Mouse (Mus musculus) gastrocnemius, postnatal 36 days (tissue): ENCODE data around the gene Zscan12. TPM values are rescaled to one million over a fixed set of nuclear protein-coding genes. Genes with fewer than 3 reads are reported as not detected.

Experiments used
- DNase-seq, 2 experiments: peaks; one replicate each; pipeline ENCODE4 v3.0.0; 2022
- intact Hi-C: fragments of 180-260 bp; cut with DNase I; formaldehyde crosslinking; loops from one replicate; pipeline ENCODE4 v1.15.1; 2025
- microRNA-seq, 2 experiments: library from miRNA; unstranded; fragments of <30 nt; microRNA quantifications; one replicate each; pipeline ENCODE4 v1.2.0; 2021
- total RNA-seq, 2 experiments: library from RNA; stranded (reverse); gene quantifications; 2 replicates each; pipeline ENCODE4 v1.2.3; 2021

The Zscan12 gene
- total RNA-seq, 2 experiments from 2014 or later: 4.7 to 6.7 TPM

DNA sequence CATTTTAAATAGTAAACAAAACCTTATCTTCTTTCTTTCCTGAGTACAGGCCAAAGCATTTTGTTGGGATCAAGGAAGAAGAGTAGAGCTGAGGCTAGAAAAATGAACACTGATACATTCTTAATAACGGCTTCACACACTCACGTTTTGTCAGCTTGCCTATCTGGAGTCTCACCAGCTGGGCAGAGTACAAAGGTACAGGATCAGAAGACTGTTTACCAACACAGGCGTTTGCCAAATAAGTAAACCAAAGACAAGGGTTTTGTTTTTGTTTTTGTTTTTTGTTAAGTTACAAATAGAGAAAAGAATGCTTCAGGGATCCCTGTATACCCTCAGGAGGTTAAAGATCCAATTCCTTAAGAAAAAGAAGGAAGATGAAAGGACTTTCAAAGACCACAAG lies 38.5 kb downstream of the Zscan12 start:
- intact Hi-C loops: loop anchor here (5.0 to 10.0 kb wide), 3 partner anchors 51 to 131 kb away; partner anchors contain the start of genes Gm11273, Zkscan8 and Zscan26
- DNase-seq: no peak

DNA sequence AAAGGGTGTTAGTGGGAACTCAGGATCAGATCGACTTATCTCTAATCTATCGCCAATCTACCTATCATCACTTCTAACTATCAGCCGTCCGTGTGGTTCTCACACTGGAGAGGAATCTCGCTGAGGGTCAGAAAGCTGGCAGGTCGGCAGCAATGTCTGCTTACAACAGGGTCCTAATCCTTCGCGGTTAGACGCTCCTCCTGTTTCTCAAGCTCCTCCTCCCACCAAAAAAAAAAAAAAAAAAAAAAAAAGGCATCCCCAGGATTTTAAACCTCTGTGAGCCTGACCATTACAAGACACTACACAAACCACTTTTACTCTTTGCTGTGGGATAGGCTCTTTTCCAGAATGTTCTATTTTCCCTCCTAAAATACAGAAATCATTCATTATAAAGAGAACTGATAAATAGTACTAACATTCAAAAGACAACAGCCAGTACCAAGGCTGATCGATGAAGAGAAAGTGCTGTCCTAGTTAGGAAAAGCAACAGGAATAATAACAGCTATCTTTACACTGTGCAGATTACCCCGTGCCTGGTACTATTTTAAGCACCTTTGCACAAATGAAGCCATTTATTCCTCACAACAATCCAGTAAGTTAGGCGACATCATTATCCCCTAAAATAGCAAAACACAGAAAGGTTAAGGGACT lies 39.1 kb downstream of the Zscan12 start:
- intact Hi-C loops: loop anchor here (5.0 to 10.0 kb wide), 3 partner anchors 51 to 131 kb away; partner anchors contain the start of genes Gm11273, Zkscan8 and Zscan26
- DNase-seq: no peak

DNA sequence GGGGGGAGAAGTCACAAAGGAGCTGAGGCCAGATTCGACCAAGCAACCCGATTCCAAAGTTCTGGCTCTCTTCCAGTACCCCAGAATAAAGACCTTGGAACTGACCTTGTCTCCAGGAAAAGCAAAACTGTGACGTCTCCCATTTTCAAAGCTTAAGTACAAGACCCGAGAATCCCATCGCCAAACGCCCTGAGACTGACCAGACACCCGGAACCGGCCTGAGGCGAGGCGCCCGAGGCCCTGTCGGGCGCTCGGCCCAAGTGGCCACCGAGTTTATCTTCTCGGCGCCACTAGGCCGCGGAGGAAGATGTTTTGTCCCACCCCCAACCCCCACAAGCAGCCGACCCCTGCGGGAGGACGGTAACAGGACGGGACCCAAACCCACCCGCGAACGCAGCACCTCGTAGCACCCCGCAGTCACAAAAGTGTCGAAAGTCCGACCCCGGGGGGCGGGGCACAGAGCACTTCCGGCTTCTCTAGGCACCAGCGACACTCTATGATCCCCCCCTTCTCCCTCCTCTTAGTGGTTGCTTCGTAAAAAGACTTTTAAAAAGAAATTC lies 39.7 kb downstream of the Zscan12 start, which contains the start of gene Zkscan3:
Zkscan3 (minus strand) TSS at position 469 of the 560 bp plus-strand sequence.
- DNase-seq: peak; percentile 78 to 82
- intact Hi-C loops: loop anchor here (5.0 to 10.0 kb wide), 3 partner anchors 50 to 130 kb away; partner anchors contain the start of genes Gm11273, Zkscan8 and Zscan26

DNA sequence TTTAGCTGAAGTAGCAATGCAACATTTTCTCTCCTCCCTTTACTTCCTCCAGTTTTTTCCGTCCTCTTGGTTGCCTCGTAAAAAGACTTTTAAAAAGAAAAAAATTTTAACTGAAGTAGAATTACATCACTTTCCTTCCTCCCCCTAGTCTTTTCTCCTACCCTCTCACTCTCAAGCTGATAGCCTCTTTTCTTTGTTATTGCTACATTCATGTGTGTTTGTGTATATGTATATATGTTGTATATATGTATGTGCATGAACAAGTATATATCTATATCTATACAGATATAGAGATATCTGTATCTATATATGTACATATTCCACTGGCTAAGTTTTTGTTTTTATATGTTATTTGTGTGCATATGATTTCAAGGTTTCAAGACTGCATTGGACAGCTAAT lies 40.2 kb downstream of the Zscan12 start:
- no peak for DNase-seq
- intact Hi-C loops: loop anchor here (5.0 to 10.0 kb wide), 3 partner anchors 49 to 129 kb away; partner anchors contain the start of genes Gm11273, Zkscan8 and Zscan26

DNA sequence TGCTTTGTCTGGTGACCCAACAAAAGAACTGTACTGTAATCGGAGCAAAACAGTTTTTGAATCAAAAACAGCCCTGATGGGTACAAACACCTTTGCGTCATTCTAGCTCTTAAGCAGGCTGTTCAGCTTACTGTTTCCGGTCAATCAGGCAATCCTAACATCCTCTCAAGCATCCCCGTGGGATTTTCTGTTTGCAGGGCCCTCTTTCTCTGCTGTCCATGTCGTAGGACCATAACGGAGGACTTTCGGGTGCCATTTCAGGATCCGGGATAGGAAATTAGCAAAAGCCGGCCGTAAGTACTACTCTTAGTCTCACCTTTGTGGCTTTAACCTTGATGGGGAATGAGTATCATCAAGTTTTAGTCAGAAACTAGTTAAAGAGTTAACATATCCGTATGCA lies 44.7 kb downstream of the Zscan12 start:
- no peak for DNase-seq
- intact Hi-C loops: loop anchor here (5.0 to 10.0 kb wide), 2 partner anchors 97 to 250 kb away; partner anchors contain the start of gene Gm11273

DNA sequence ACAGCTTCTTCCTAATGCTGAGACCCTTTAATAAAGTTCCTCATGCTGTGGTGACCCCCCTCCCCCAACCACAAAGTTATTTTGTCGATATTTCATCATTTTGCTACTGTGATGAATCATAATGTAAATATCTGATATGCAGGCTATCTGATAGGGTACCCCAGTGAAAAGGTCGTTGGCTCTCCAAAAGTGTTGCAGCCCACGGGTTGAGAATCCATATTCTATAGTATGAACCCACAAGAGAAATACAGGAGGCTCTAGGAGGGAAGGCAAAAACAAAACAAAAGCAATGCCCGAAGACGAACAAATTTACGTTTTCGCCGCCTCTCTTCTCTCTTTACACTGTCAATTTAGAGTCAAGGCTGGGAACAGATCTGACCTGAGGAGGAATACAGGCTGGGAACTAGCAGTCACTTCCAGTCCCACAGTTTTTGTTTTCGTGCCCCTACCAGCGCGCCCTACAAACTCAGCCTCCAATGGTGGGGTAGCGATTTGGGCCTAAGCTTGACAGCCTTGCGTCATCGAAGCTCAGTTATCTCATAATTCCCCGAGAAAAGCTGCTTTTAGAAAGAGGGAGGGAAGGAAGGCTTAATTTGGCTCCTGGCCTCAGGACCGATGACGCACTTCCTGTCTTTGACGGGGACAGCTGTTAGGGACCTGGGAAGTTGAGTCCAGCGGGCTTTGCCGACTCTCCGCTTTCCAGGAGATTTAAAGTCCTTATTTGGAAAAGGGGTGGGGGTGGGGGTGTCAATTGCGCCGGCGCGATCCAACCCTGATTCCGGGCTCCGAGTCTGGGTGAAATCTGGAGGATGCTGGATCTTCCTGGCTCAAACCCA lies 45.6 kb downstream of the Zscan12 start:
- intact Hi-C loops: loop anchor here (5.0 to 10.0 kb wide), 2 partner anchors 97 to 251 kb away; partner anchors contain the start of gene Gm11273

DNA sequence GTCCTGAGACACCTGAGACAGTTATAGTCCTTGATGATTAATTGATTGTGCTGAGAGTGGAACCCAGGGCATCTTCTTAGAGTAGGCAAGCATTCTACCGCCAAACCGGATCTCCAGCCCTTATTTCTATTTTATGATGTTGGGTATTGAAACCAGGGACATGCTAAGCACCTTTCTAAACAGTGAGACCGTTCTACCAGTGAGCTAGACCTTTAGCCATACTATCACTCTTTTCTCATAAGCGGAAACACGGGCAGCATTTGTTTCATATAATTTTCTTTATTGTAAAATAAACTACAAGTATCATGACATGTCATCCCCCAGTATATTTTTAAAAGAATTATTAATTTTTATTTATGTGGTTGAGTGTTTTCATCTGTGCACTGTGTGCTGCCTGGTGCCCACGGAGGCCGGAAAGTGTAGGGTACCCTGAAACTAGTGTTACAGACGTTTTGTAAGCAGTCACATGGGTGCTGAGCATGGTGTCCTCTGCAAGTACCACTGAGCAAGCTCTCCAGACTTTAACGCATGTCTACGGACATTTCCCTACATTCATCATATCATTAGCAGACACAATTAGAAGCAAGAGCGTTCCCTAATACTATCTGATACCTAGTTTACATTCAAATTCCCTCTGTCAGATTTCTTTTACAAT lies 46.3 kb downstream of the Zscan12 start:
- intact Hi-C loops: loop anchor here (5.0 to 10.0 kb wide), 2 partner anchors 96 to 252 kb away; partner anchors contain the start of gene Gm11273
- DNase-seq: no peak

More for the DNA sequence above, 45.6 kb downstream of the Zscan12 start:
- peak; percentile 73 to 77 for DNase-seq

DNA sequence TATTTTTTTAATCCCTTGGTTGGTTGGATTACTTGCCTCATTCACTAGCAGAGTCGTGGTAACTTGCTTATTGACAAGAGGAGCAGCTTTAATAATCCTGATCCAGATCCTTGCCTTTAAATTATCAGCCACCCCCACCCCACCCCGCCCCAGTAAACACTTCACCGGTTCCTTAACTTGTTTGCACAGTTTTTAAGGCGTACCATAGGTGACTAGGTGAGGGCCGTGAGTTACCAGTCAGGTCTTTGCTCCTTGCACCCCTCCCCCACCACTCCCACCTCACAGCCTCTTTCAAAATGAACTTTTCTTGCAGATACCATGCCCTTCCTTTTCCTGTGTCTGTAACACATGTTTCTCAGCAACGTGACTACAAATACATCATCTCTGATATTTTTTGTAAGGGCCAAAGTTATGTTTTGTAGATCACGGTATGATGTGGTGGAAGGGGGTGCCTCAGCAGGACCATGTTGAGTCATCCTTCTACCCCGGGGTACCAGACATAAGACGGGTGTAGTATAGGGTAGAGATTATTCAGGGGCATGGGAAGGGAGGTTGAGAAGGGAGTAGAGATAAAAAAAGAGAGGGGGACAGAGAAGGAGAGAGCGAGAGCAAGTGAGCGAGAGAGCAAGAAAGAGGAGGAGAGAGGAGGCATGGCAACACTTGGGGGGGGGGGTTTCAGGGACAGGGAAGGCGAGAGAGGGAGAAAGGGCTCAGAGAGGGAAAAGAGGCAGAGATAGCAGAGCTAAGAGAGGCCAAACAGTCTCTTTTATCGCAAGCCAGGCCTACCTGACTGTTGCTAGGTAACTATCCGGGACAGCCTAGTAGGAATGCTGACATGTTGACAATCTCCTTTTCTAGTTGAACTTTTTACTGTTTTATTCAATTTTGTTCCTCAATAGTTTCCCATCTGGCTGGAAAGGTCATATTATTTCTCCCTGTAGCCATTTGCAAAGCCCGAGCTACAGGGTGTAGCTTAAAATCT lies 51.9 kb downstream of the Zscan12 start:
- no peak for DNase-seq
- intact Hi-C loops: no loop called here

DNA sequence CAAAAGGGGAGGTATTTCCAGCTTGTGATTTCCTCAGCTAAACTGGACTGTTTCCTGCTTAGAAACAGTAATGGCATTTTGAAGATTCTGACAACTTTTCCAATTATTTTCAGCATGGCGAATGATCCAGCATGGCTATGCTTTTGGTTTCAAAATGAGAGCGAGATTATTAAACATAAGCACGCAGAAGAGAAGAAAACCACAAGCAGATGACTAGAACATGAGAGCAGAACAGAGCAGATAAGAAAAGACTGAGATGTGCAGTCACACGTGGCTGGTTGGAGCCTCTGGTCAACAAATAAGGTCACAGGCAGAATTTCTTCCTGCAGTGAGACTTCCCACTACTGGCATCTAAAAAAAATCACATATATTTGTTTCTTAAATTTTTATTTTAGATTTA lies 52.6 kb downstream of the Zscan12 start:
- DNase-seq: no peak
- intact Hi-C loops: no loop called here

DNA sequence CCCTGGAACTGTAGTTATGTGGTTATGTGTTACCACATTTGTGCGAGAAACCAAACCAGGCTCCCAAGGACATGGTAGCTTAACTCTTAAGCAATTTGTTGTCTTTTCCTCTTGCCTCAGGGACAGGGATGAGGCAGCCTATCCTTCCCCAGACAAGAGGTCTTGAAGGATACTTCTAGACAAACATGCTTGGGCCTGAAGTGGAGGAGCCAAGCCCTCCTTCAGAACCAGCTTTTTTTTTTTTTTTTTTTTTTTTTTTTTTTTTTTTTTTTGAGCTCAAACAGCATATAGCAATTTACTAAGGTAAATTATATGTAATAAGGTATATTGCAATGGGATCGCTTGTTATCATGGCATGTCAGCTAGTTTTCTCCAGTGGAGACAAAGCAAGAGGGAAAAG lies 53.1 kb downstream of the Zscan12 start:
- DNase-seq: no peak
- intact Hi-C loops: no loop called here

DNA sequence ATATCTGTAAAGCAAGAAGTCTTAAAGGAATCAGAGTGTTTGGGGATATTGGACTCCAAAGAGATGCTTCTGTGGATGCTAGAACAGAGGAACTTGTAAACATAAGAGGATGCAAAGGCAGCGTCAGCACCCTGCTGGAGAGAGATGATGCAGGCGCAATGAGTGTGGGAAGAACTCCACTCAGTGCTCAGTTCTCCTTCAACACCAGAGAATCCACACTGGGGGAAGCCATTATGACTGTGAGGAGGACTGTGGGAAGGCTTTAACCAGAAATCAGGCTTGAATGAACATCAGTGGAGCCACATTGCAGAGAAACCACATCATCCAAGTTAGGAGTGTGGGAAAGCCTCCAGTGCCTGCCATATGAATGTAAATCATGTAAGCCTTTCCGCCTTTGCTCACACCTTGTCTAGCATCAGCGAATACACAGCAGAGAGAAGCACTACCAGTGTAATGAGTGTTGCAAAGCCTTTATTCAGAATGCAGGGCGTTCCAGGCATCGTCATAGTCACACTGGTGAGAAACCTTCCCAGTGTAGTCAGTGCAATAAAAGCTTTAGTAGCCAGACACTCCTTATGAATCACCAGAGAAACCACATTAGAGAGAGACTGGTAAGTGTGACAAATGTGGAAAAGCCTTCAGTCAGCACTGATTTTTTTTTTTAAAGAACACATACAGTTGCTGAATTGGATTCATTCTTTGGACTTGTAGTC lies 54.8 kb downstream of the Zscan12 start:
- DNase-seq: no peak
- intact Hi-C loops: no loop called here

DNA sequence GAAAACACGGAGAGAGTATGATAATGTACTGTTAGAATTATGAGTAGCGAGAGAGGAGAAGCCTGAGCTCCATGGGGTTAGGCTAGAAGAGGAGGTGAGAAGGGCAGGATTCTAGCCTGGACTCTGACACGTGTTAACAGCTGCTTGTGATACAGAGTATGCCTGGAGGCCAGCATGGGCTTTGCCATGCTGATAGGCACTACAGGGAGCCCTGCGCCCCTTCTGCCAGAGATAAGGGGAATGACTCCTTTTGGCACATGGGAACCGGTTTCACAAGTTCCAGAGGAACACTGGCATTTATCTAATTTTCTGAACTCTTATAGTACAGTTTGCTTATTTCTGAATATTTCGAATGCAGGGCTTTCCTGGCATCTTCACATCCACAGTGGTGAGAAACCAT lies 56.2 kb downstream of the Zscan12 start:
- intact Hi-C loops: no loop called here
- DNase-seq: no peak

Small RNAs within 50 kb of the gene (microRNA-seq; reads per million reads assigned to microRNA genes)
- 0 reads per million in 2 experiments for gene Mir6942

Other genes starting within 250 kb of the Zscan12 start
- gene Olfr263, start 233.2 kb upstream of the Zscan12 start, total RNA-seq: not detected
- gene Olfr1368, start 217.0 kb upstream of the Zscan12 start, total RNA-seq: not detected
- 10 to 100 TPM; 19.8 to 20.7 TPM for gene Trim27, start 183.4 kb upstream of the Zscan12 start, total RNA-seq
- not detected for gene Gpx5, start 70.1 kb upstream of the Zscan12 start, total RNA-seq
- gene Gpx6, start 50.7 kb upstream of the Zscan12 start, total RNA-seq: not detected
- gene Olfr1367, start 15.9 kb upstream of the Zscan12 start, total RNA-seq: not detected
- 10 to 100 TPM; 14.7 to 14.9 TPM for gene Zkscan3, start 39.9 kb downstream of the Zscan12 start, total RNA-seq
- gene Pgbd1, start 78.2 kb downstream of the Zscan12 start, total RNA-seq: under 1 TPM; 0.20 to 0.36 TPM
- gene Zscan26, start 90.9 kb downstream of the Zscan12 start, total RNA-seq: 10 to 100 TPM in 1 of 2 experiments, 1 to 10 TPM in 1; 8.8 to 11.9 TPM
- under 1 TPM in 1 of 2 experiments, not detected in 1; 0.17 TPM for gene Nkapl, start 105.7 kb downstream of the Zscan12 start, total RNA-seq
- under 1 TPM; 0.25 to 0.43 TPM for gene Zkscan4, start 116.1 kb downstream of the Zscan12 start, total RNA-seq
- gene Gm10065, start 116.6 kb downstream of the Zscan12 start, total RNA-seq: not detected
- gene AK157302, start 132.4 kb downstream of the Zscan12 start, total RNA-seq: 10 to 100 TPM; 21.6 to 22.8 TPM
- gene Gm11273, start 138.6 kb downstream of the Zscan12 start, total RNA-seq: 100 to 1,000 TPM; 119 to 122 TPM
- gene Zkscan8, start 168.3 kb downstream of the Zscan12 start, total RNA-seq: 1 to 10 TPM; 4.0 to 6.2 TPM
- not detected for gene Olfr1366, start 180.0 kb downstream of the Zscan12 start, total RNA-seq
- gene Olfr1535, start 197.1 kb downstream of the Zscan12 start, total RNA-seq: not detected
- gene Olfr1364, start 218.9 kb downstream of the Zscan12 start, total RNA-seq: not detected